Mouse (Mus musculus) intestine, embryonic 14.5 days (tissue): ENCODE measurements around the gene Unc119b. TPM values are rescaled to one million over a fixed set of nuclear protein-coding genes. Genes with fewer than 3 reads are reported as not detected.
"Not testable (repeated sequence)": the region's sequence is repeated elsewhere in the genome, so short reads cannot be mapped to it uniquely, and the experiment has no call there.

Experiments used
- ATAC-seq: fragments of 200-750 bp; cut with Nextera tagmentation; replicated peaks from 2 replicates; pipeline ENCODE4 v1.8.0; 2017; ENCODE audit warnings: low read depth, moderate number of reproducible peaks, moderate TSS enrichment, moderate library complexity; ENCODE audit not compliant: low FRiP score, low TSS enrichment
- DNase-seq: peaks from one replicate; pipeline ENCODE4 v3.0.0-alpha.2; 2018; ENCODE audit warnings: low spot score
- H3K27ac ChIP-seq: fragments of 300-500 bp; sonication (generic); 2 replicates; pipeline ENCODE4 v1.5.1; 2014; ENCODE audit warnings: low read depth, mild to moderate bottlenecking, control low read depth
- H3K27me3 ChIP-seq: fragments of 300-500 bp; sonication (generic); replicated peaks from 2 replicates; pipeline ENCODE4 v1.6.1; 2014; ENCODE audit warnings: low read length, control low read depth; ENCODE audit not compliant: control insufficient read depth, insufficient read depth
- H3K36me3 ChIP-seq: fragments of 300-500 bp; sonication (generic); 2 replicates; pipeline ENCODE4 v1.6.1; 2014; ENCODE audit warnings: low read length, control low read depth; ENCODE audit not compliant: control insufficient read depth, insufficient read depth
- H3K4me1 ChIP-seq: fragments of 300-500 bp; sonication (generic); replicated peaks from 2 replicates; pipeline ENCODE4 v1.6.1; 2014; ENCODE audit warnings: low read length, control low read depth, mixed read lengths; ENCODE audit not compliant: control insufficient read depth, insufficient read depth
- H3K4me2 ChIP-seq: fragments of 300-500 bp; sonication (generic); 2 replicates; pipeline ENCODE4 v1.6.1; 2014; ENCODE audit warnings: low read length
- H3K4me3 ChIP-seq: fragments of 300-500 bp; sonication (generic); 2 replicates; pipeline ENCODE4 v1.5.1; 2014; ENCODE audit warnings: low read depth, low read length, control low read depth, mixed read lengths
- H3K9ac ChIP-seq: fragments of 300-500 bp; sonication (generic); 2 replicates; pipeline ENCODE4 v1.6.1; 2014; ENCODE audit warnings: mild to moderate bottlenecking, low read length
- H3K9me3 ChIP-seq: fragments of 300-500 bp; sonication (generic); 2 replicates; pipeline ENCODE4 v1.6.1; 2016; ENCODE audit warnings: low read length, control low read depth; ENCODE audit not compliant: control insufficient read depth
- WGBS: fragments of 180-500 bp; shearing (Covaris S2); extraction: QIAGEN DNeasy Blood & Tissue Kit; methylation state at CpG from one replicate; pipeline ENCODE4 v1.1.7; 2014; 5-methylcytosine and 5-hydroxymethylcytosine counted together
- polyA plus RNA-seq: library from polyadenylated mRNA; unstranded; fragments of >200 nt; fragmentation: Nextera tagmentation; extraction: Ambion mirVana; gene quantifications from 2 replicates; pipeline ENCODE4 v1.2.1, GENCODE M21; 2014

Gene Unc119b
- polyA plus RNA-seq, 1 experiment from 2014 or later: 31.0 TPM

DNA sequence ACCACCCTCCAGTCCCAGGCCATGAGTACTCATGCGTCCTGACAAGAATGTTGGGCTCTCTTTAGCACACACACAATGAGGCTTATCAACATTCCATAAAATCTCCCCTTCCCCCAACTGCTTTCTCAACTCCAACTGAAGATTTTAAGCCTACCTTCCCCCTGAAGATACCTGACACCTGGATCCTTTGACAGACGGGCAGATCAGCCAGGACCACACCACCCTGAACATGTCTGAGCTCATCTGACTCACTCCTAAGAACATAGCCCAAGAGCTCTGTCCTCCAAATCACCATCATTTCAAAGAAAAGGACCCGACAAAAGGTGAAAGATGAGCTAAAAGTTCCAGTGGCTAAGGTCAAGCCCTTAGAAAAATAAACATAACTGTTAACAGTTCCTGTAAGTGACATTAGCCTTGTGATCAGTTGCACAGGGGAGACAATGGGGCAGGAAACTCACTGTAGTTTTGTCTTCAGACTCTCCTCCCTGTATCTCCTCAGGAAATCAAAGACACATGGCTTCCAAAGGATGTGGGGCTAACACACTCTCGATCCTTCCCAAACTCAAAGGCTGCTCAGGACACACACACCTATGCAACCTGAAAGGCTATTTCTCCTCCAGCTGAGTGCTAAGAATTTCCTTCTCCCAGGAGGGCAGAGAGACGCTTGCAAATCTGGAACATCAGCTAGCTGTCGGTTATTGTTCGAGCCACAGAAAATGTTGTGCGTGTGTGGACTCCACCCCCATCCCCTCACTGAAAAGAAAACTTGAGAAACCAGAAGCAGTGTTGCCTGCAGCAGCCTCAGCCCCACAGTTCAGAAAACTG lies 17.6 kb upstream of the Unc119b start:
- Histone ChIP-seq H3K27ac (no peak overlapping the region), H3K4me2 (no peak overlapping the region), H3K4me1 (peaks cover 23% of the 10 kb centered on the region), H3K36me3 (peaks cover 51% of the 10 kb centered on the region), H3K9me3 (no peaks in the 10 kb centered on the region), H3K27me3 (no peaks in the 10 kb centered on the region), H3K9ac (no peak overlapping the region), H3K4me3 (no peak overlapping the region)
- 42% methylated on average over 8 of the region's 8 CpGs for WGBS
- ATAC-seq: no peak
- no peak for DNase-seq

DNA sequence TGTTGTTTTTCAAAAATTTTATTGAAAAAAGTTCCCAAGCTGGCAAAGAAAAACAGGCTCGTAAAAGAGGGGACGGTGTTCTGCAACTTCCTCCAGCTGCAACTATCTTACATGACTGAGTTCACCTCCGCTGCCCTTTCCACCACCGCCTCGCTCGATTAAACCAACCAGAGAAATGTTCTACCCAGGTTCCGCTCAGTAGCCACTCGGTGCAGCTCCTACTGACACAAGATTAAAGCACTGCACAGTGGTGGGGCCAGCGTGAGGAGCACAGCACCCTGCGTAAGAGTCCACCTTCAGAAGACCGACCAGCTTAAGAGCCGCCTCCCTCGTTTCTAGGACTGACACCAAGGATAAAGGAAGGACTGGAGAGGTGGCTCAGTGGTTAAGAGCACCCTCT lies 16.7 kb upstream of the Unc119b start:
- Histone ChIP-seq H3K9me3 (no peaks in the 10 kb centered on the region), H3K27me3 (no peaks in the 10 kb centered on the region), H3K9ac (no peak overlapping the region), H3K36me3 (peaks cover 60% of the 10 kb centered on the region), H3K4me1 (peaks cover 23% of the 10 kb centered on the region), H3K4me2 (no peak overlapping the region), H3K4me3 (no peak overlapping the region), H3K27ac (no peak overlapping the region)
- DNase-seq (no peak), ATAC-seq (no peak)
- 80% methylated on average over 13 of the region's 13 CpGs for WGBS

DNA sequence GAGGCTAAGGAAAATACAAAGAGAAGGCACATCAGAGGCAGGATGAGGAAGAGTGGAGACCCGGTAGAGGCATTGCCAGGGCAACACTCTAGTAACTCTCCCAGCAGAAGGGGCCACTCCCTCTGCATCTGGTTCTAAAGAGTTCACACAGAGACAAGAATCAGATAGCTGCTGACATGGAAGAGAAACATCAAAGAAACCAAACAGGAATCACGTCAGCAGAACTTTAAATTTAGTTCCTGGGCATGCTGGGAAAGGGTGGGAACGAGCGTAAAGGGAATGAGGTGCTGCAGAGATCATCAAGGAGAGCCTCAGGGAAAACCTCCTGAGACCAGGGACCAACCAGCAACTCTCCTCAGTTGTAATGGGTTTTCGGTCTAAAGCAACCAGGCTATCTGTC lies 16.2 kb upstream of the Unc119b start:
- Histone ChIP-seq H3K27me3 (no peaks in the 10 kb centered on the region), H3K9me3 (no peaks in the 10 kb centered on the region), H3K4me3 (no peak overlapping the region), H3K36me3 (peaks cover 65% of the 10 kb centered on the region), H3K4me2 (no peak overlapping the region), H3K27ac (no peak overlapping the region), H3K9ac (no peak overlapping the region), H3K4me1 (peaks cover 21% of the 10 kb centered on the region)
- ATAC-seq (no peak), DNase-seq (no peak)
- WGBS: 76% methylated on average over 5 of the region's 5 CpGs

DNA sequence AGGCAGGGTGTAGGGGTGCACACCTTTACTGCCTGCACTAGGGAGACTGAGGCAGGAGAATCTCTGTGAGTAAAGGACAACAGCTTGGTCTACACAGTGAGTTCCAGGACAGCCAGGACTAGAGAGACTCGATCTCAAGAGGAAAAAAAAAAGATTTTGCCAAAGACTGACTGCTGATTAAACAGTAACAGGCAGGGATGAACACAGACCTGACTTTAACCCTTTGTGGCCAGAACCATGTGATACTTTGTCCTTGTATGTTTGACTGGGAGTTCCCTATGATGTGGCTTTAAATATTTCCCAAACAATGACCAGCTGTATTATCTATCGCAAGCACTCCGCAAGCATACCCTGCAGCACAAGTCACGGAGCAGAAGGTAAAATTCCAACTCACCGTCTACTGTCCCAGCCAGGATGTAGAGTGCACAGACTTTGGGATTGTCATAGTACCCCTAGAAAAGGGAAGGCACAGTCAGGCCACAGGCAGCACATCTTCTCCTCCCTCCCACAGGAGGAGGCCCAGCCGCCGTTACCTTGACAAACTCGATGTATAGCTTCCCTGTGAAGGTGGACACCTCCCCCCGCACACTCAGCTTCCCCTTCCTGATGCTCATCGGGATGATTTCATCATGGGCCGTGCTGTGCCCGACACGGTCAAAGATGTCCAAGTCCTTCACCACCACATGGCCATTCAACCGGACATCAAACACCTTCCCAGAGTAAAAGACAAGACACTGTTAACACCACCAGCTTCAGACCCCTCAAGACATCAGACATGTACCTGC lies 15.1 kb upstream of the Unc119b start:
- WGBS: 93% methylated on average over 14 of the region's 14 CpGs
- Histone ChIP-seq H3K4me1 (peaks cover 9% of the 10 kb centered on the region), H3K27ac (no peak overlapping the region), H3K4me3 (no peak overlapping the region), H3K9ac (no peak overlapping the region), H3K36me3 (peaks cover 74% of the 10 kb centered on the region), H3K4me2 (no peak overlapping the region), H3K9me3 (no peaks in the 10 kb centered on the region), H3K27me3 (no peaks in the 10 kb centered on the region)
- no peak for ATAC-seq
- no peak for DNase-seq

DNA sequence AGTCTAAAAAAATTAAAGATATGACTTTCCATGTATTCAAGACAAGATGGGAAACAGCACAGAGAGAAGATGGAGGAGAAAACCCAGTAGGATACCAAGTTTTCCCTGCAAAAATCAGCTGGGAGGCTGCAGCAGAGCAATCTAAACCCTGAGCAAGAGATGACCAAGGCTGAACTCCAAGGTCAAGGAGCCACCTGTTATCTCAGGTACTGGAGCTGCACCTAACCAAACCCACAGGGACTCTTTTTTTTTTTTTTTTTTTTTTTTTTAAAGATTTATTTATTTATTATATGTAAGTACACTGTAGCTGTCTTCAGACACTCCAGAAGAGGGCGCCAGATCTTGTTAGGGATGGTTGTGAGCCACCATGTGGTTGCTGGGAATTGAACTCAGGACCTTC lies 14.1 kb upstream of the Unc119b start:
- not testable (repeated sequence) for H3K27me3 ChIP-seq, H3K4me1 ChIP-seq, ATAC-seq, H3K9ac ChIP-seq, DNase-seq, H3K27ac ChIP-seq, H3K4me3 ChIP-seq, H3K9me3 ChIP-seq, H3K4me2 ChIP-seq
- H3K36me3 ChIP-seq: peaks cover 84% of the 10 kb centered on the region
- WGBS: no CpG with 5 or more reads among the region's 1 CpGs

DNA sequence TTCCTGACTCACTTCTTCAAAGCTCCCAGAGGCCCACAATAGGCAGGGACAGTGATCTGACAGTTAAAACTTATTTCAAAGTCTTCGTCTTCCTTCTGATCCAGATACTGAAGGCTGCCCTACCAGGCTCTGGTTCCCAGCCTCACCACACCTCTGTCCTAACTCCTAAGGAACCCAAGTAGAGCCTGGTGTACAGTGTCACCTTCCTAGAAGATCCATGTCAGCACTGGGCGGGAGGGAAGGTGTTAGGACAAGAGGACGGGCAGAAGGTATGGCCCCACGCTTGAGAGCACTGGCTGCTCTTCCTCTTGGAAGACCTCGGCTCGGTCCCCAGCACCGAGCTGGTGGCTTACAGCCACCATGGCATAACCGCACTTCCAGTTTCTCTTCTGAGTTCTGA lies 13.6 kb upstream of the Unc119b start:
- Histone ChIP-seq H3K4me3 (no peak overlapping the region), H3K9ac (no peak overlapping the region), H3K27ac (no peak overlapping the region), H3K4me1 (no peaks in the 10 kb centered on the region), H3K4me2 (no peak overlapping the region), H3K9me3 (no peaks in the 10 kb centered on the region), H3K27me3 (no peaks in the 10 kb centered on the region), H3K36me3 (peaks cover 81% of the 10 kb centered on the region)
- DNase-seq (no peak), ATAC-seq (no peak)
- 91% methylated on average over 8 of the region's 8 CpGs for WGBS

DNA sequence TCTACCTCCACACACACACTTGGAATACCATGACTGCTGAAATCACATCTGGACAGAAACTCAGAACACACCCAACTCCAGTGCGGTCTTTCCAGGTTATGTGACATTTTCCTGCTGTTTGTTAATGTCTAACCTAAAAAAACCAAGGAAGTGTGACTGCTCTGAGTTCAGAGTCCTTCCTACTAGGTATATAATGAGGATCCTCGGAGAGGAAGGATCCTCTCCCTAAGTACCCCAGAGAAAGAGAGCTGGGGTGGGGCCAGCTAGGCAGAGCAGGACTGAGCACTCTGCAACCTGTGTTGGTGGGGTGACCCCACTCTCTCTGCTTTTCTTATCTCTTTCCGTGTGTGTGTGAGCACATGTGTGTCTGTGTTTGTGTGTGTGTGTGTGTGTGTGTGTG lies 12.6 kb upstream of the Unc119b start:
- Histone ChIP-seq H3K27ac (no peak overlapping the region), H3K4me1 (no peaks in the 10 kb centered on the region), H3K36me3 (peaks cover 79% of the 10 kb centered on the region), H3K9ac (no peak overlapping the region), H3K4me2 (no peak overlapping the region), H3K27me3 (no peaks in the 10 kb centered on the region), H3K9me3 (no peaks in the 10 kb centered on the region), H3K4me3 (no peak overlapping the region)
- DNase-seq: no peak
- 72% methylated on average over 3 of the region's 3 CpGs for WGBS
- ATAC-seq: no peak

DNA sequence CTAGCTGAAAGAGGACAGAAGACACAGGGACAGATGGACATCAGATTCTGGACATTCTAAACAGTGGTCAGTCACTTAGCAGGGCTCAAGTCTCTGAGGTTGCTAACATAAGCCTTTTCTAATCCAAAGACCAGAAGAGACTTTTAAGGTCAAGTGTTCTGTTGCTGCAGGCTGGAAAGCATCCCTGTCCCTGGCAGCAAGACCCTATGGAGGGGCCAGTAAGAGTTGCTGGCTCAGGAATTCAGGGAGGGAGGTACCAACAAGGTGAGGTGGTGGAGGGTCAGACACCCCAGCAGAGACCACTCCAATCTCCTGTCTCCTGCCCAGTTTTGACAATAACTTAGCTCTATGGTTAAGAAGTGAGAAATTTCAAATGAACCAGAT lies 12.0 kb upstream of the Unc119b start:
- no peak for DNase-seq
- no peaks in the 10 kb centered on the region for H3K4me1 ChIP-seq
- H3K4me3 ChIP-seq: no peak overlapping the region
- H3K27me3 ChIP-seq: no peaks in the 10 kb centered on the region
- peaks cover 76% of the 10 kb centered on the region for H3K36me3 ChIP-seq
- H3K27ac ChIP-seq: no peak overlapping the region
- no peak for ATAC-seq
- H3K9ac ChIP-seq: no peak overlapping the region
- no peaks in the 10 kb centered on the region for H3K9me3 ChIP-seq
- H3K4me2 ChIP-seq: no peak overlapping the region
